Mouse (Mus musculus): ENCODE data around the gene Celf1. TPM values are rescaled to one million over a fixed set of nuclear protein-coding genes. Genes with fewer than 3 reads are reported as not detected.

Celf1 gene
- polyA plus RNA-seq, 1 experiment from 2014 or later: 29.4 TPM

GRCm38 (mm10) chr2:90931829-90932228 lies 8.4 kb upstream of the Celf1 start:
- H3K36me3 ChIP-seq (replicated peaks; ENCODE audit: insufficient read depth, low read length): no peaks in the 10 kb centered on the region
- 55% methylated on average over 8 of the region's 8 CpGs for WGBS (ENCODE audit: insufficient replicate concordance)
- ATAC-seq (peak; percentile 94), DNase-seq (peak; percentile 33)
- no peak overlapping the region for H3K4me3 ChIP-seq (ENCODE audit: low read depth, low read length)
- H3K27ac ChIP-seq (ENCODE audit: low read depth): peak overlapping the region; percentile 93
- no peaks in the 10 kb centered on the region for H3K9me3 ChIP-seq (ENCODE audit: low read length)
- H3K4me1 ChIP-seq (ENCODE audit: insufficient read depth): peaks cover 10% of the 10 kb centered on the region; the same call in 1 of the 2 replicates
- H3K4me2 ChIP-seq (ENCODE audit: low read depth, low read length): peak overlapping the region; percentile 49
- H3K27me3 ChIP-seq (ENCODE audit: insufficient read depth, low read length): no peaks in the 10 kb centered on the region
- no peak overlapping the region; the same call in 1 of the 2 replicates for H3K9ac ChIP-seq (replicated peaks)
- TF ChIP-seq CTCF (IDR thresholded peaks at IDR 0.05; ENCODE audit: low read depth) (no peak), EP300 (IDR thresholded peaks at IDR 0.05; ENCODE audit: low read depth) (no peak; the same call in 1 of the 2 replicates)

- Histone ChIP-seq H3K36me3 (replicated peaks; ENCODE audit: insufficient read depth, low read length) (no peaks in the 10 kb centered on the region), H3K4me1 (ENCODE audit: insufficient read depth) (peaks cover 10% of the 10 kb centered on the region; the same call in 1 of the 2 replicates), H3K4me2 (ENCODE audit: low read depth, low read length) (peak overlapping the region; percentile 49), H3K9me3 (ENCODE audit: low read length) (no peaks in the 10 kb centered on the region), H3K9ac (replicated peaks) (no peak overlapping the region), H3K27me3 (ENCODE audit: insufficient read depth, low read length) (no peaks in the 10 kb centered on the region), H3K4me3 (ENCODE audit: low read depth, low read length) (no peak overlapping the region), H3K27ac (ENCODE audit: low read depth) (peak overlapping the region; percentile 93)
- ATAC-seq (peak; percentile 77), DNase-seq (no peak)
- no peak for TF ChIP-seq CTCF (IDR thresholded peaks at IDR 0.05; ENCODE audit: low read depth)
- no peak for TF ChIP-seq EP300 (IDR thresholded peaks at IDR 0.05; ENCODE audit: low read depth)
- WGBS (ENCODE audit: insufficient replicate concordance): 51% methylated on average over 2 of the region's 2 CpGs
Observed at GRCm38 (mm10) chr2:90932273-90932672, 7.9 kb upstream of the Celf1 start.

GRCm38 (mm10) chr2:90938362-90938761 lies 1.8 kb upstream of the Celf1 start:
- H3K4me2 ChIP-seq (ENCODE audit: low read depth, low read length): no peak overlapping the region
- ATAC-seq: no peak
- 71% methylated on average over 3 of the region's 3 CpGs for WGBS (ENCODE audit: insufficient replicate concordance)

GRCm38 (mm10) chr2:90939750-90940149 lies 432 bp upstream of the Celf1 start:
- Histone ChIP-seq H3K4me3 (ENCODE audit: low read depth, low read length) (peak overlapping the region; percentile 82), H3K27ac (ENCODE audit: low read depth) (no peak overlapping the region), H3K36me3 (replicated peaks; ENCODE audit: insufficient read depth, low read length) (no peaks in the 10 kb centered on the region), H3K27me3 (ENCODE audit: insufficient read depth, low read length) (no peaks in the 10 kb centered on the region), H3K4me1 (ENCODE audit: insufficient read depth) (peaks cover 25% of the 10 kb centered on the region), H3K9me3 (ENCODE audit: low read length) (no peaks in the 10 kb centered on the region), H3K4me2 (ENCODE audit: low read depth, low read length) (peak overlapping the region; percentile 72), H3K9ac (replicated peaks) (peak overlapping the region; percentile 81)
- 0 out of 2 replicates have a peak, but pooled peaks have one; percentile 3 for ATAC-seq
- TF ChIP-seq CTCF (IDR thresholded peaks at IDR 0.05; ENCODE audit: low read depth): no peak
- WGBS (ENCODE audit: insufficient replicate concordance): 42% methylated on average over 8 of the region's 8 CpGs
- DNase-seq: peak; percentile 21

More at GRCm38 (mm10) chr2:90938362-90938761, 1.8 kb upstream of the Celf1 start:
- H3K27ac ChIP-seq (ENCODE audit: low read depth): no peak overlapping the region
- no peak overlapping the region for H3K4me3 ChIP-seq (ENCODE audit: low read depth, low read length)
- DNase-seq: no peak
- TF ChIP-seq CTCF (IDR thresholded peaks at IDR 0.05; ENCODE audit: low read depth) (0 out of 2 replicates have a peak, but pooled peaks have one; percentile 2), EP300 (IDR thresholded peaks at IDR 0.05; ENCODE audit: low read depth) (no peak)
- H3K9ac ChIP-seq (replicated peaks): no peak overlapping the region
- H3K36me3 ChIP-seq (replicated peaks; ENCODE audit: insufficient read depth, low read length): no peaks in the 10 kb centered on the region
- H3K4me1 ChIP-seq (ENCODE audit: insufficient read depth): peaks cover 16% of the 10 kb centered on the region
- H3K27me3 ChIP-seq (ENCODE audit: insufficient read depth, low read length): no peaks in the 10 kb centered on the region
- no peaks in the 10 kb centered on the region for H3K9me3 ChIP-seq (ENCODE audit: low read length)

GRCm38 (mm10) chr2:90941744-90942143 lies 1.6 kb downstream of the Celf1 start:
- 67% methylated on average over 2 of the region's 2 CpGs for WGBS (ENCODE audit: insufficient replicate concordance)
- no peaks in the 10 kb centered on the region for H3K9me3 ChIP-seq (ENCODE audit: low read length)
- peak overlapping the region; percentile 72 for H3K4me2 ChIP-seq (ENCODE audit: low read depth, low read length)
- H3K4me1 ChIP-seq (ENCODE audit: insufficient read depth): peaks cover 35% of the 10 kb centered on the region
- no peak overlapping the region for H3K9ac ChIP-seq (replicated peaks)
- H3K36me3 ChIP-seq (replicated peaks; ENCODE audit: insufficient read depth, low read length): no peaks in the 10 kb centered on the region; the same call in 1 of the 2 replicates
- DNase-seq (no peak), ATAC-seq (no peak)
- no peak overlapping the region for H3K27ac ChIP-seq (ENCODE audit: low read depth)
- no peaks in the 10 kb centered on the region for H3K27me3 ChIP-seq (ENCODE audit: insufficient read depth, low read length)
- peak overlapping the region; percentile 82 for H3K4me3 ChIP-seq (ENCODE audit: low read depth, low read length)
- no peak for TF ChIP-seq EP300 (IDR thresholded peaks at IDR 0.05; ENCODE audit: low read depth)
- TF ChIP-seq CTCF (IDR thresholded peaks at IDR 0.05; ENCODE audit: low read depth): no peak

GRCm38 (mm10) chr2:90950149-90950548 lies 10.0 kb downstream of the Celf1 start:
- Histone ChIP-seq H3K9ac (replicated peaks) (no peak overlapping the region), H3K4me2 (ENCODE audit: low read depth, low read length) (no peak overlapping the region), H3K27me3 (ENCODE audit: insufficient read depth, low read length) (no peaks in the 10 kb centered on the region), H3K4me1 (ENCODE audit: insufficient read depth) (peaks cover 21% of the 10 kb centered on the region), H3K9me3 (ENCODE audit: low read length) (no peaks in the 10 kb centered on the region), H3K27ac (ENCODE audit: low read depth) (peak overlapping the region; percentile 75), H3K36me3 (replicated peaks; ENCODE audit: insufficient read depth, low read length) (no peaks in the 10 kb centered on the region; the same call in 1 of the 2 replicates), H3K4me3 (ENCODE audit: low read depth, low read length) (no peak overlapping the region)
- TF ChIP-seq CTCF (IDR thresholded peaks at IDR 0.05; ENCODE audit: low read depth) (no peak), EP300 (IDR thresholded peaks at IDR 0.05; ENCODE audit: low read depth) (no peak)
- 74% methylated on average over 5 of the region's 5 CpGs for WGBS (ENCODE audit: insufficient replicate concordance)
- peak; percentile 14 for DNase-seq
- peak; percentile 96 for ATAC-seq
